Mouse (Mus musculus): ENCODE measurements around the gene Lgr4. TPM values are rescaled to one million over a fixed set of nuclear protein-coding genes. Genes with fewer than 3 reads are reported as not detected.

The Lgr4 gene
- total RNA-seq, 2 experiments from 2014 or later: 17.3 to 18.8 TPM

GRCm38 (mm10) chr2:109995061-109995460 is 77.6 kb downstream of the Lgr4 start:
- intact Hi-C loops (cut with DNase I; ENCODE audit: low total_unique reads): loop anchor here (10.0 kb wide), 1 partner anchor 80 kb away; the partner anchor contains the start of gene Lgr4
- no peak for DNase-seq

- intact Hi-C loops (cut with DNase I; ENCODE audit: low total_unique reads): loop anchor here (10.0 kb wide), 1 partner anchor 82 kb away; the partner anchor contains the start of gene Lgr4
- peak; percentile 28 for DNase-seq
Measured at GRCm38 (mm10) chr2:109996411-109996810, 79.0 kb downstream of the Lgr4 start.

GRCm38 (mm10) chr2:110004668-110005067 is 87.2 kb downstream of the Lgr4 start:
- intact Hi-C loops (cut with DNase I; ENCODE audit: low total_unique reads): no loop called here
- no peak for DNase-seq

DNA sequence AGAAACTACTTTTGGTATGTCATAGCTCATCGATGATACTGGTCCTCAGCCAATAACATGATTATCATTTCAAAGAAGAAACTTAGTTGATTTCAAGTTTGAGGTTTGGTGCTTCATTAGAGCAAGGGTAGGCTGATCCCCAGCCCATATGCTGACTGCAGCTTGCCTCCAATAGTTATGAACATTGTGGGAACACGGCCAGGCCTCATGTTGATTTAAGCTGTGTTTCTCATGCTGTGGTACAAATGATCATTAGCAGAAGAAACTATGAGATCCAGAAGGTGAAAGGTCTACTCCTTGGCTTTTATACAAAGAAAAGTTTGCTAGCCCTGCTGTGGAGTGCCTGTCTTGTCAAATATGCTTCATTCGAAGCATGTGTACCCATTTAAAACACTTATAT is 87.7 kb downstream of the Lgr4 start:
- intact Hi-C loops (cut with DNase I; ENCODE audit: low total_unique reads): no loop called here
- no peak for DNase-seq

GRCm38 (mm10) chr2:110005596-110006239 is 88.3 kb downstream of the Lgr4 start:
- intact Hi-C loops (cut with DNase I; ENCODE audit: low total_unique reads): no loop called here
- DNase-seq: no peak

- DNase-seq: no peak
- intact Hi-C loops (cut with DNase I; ENCODE audit: low total_unique reads): no loop called here
Measured at GRCm38 (mm10) chr2:110007423-110008267, 90.2 kb downstream of the Lgr4 start.

DNA sequence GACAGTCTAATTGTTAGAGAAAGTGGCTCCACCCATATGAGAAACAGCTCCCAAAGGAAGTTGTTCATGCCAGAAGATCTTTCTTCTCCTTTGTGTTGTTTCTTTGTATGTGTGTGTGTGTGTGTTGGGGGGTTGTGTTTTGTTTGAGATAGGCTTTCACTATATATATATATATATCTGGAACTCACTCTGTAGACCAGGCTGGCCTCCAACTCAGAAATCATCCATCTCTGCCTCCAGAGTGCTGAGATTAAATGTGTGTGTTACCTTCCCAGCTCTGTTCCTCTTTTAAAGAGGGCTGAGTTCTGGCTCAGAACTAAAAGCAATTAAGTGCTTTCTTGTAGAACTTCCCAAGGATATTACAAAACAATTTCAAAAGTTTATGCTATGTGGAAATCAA is 92.0 kb downstream of the Lgr4 start:
- no peak for DNase-seq
- intact Hi-C loops (cut with DNase I; ENCODE audit: low total_unique reads): no loop called here

GRCm38 (mm10) chr2:110012184-110012725 is 94.8 kb downstream of the Lgr4 start:
- DNase-seq: no peak
- intact Hi-C loops (cut with DNase I; ENCODE audit: low total_unique reads): no loop called here

GRCm38 (mm10) chr2:110017087-110017486 is 99.6 kb downstream of the Lgr4 start:
- no peak for DNase-seq
- intact Hi-C loops (cut with DNase I; ENCODE audit: low total_unique reads): no loop called here

- peak; percentile 90 for DNase-seq
- intact Hi-C loops (cut with DNase I; ENCODE audit: low total_unique reads): no loop called here
Measured at GRCm38 (mm10) chr2:110017616-110018505, 100.4 kb downstream of the Lgr4 start, which contains the start of gene Ccdc34. Ccdc34 (plus strand) TSS chr2:110017817.

DNA sequence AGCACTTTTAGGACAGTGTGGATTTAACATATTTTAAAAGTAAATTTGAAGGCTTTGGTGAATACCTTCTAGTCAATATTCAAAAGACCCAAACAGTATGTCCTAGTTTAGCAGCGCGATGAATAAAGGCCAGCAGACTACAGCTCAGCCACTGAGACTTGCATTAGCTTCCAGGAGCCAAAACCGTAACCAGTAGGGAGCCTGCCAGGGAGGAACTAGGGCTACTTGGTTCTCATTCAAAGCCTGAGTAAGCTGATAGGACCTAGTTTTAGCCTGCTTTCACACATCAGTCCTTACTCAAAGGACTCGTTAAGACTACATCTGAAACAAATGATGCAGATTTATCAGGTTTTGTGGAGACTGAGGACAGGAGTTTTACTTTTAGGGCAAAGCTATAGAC is 102.2 kb downstream of the Lgr4 start:
- peak; percentile 53 for DNase-seq
- intact Hi-C loops (cut with DNase I; ENCODE audit: low total_unique reads): no loop called here

- intact Hi-C loops (cut with DNase I; ENCODE audit: low total_unique reads): no loop called here
- DNase-seq: no peak
Measured at GRCm38 (mm10) chr2:110020430-110020829, 103.0 kb downstream of the Lgr4 start.

DNA sequence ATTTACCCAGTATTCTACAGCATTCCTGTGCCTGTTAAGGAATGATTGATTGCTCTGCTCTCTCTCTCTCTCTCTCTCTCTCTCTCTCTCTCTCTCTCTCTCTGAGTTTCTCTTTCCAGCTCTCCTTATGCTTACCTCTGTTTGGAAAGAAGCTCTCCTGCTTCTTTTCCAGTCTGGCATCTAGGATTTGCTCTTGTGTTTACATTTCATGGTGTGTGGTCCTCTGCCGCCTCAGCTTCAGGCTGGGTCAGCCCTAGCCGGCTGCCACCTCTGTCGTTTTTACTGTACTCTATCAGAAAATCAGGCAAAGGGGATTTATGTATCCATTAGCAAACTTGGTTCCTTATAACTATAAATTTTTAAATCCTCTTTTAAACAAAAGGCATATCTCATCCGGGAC is 118.8 kb downstream of the Lgr4 start:
- DNase-seq: no peak
- intact Hi-C loops (cut with DNase I; ENCODE audit: low total_unique reads): no loop called here

- intact Hi-C loops (cut with DNase I; ENCODE audit: low total_unique reads): no loop called here
- DNase-seq: no peak
Measured at GRCm38 (mm10) chr2:110036665-110037064, 119.2 kb downstream of the Lgr4 start.

GRCm38 (mm10) chr2:110037221-110037620 is 119.8 kb downstream of the Lgr4 start:
- DNase-seq: no peak
- intact Hi-C loops (cut with DNase I; ENCODE audit: low total_unique reads): no loop called here

- DNase-seq: no peak
Measured at GRCm38 (mm10) chr2:110038341-110038740, 120.9 kb downstream of the Lgr4 start.

DNA sequence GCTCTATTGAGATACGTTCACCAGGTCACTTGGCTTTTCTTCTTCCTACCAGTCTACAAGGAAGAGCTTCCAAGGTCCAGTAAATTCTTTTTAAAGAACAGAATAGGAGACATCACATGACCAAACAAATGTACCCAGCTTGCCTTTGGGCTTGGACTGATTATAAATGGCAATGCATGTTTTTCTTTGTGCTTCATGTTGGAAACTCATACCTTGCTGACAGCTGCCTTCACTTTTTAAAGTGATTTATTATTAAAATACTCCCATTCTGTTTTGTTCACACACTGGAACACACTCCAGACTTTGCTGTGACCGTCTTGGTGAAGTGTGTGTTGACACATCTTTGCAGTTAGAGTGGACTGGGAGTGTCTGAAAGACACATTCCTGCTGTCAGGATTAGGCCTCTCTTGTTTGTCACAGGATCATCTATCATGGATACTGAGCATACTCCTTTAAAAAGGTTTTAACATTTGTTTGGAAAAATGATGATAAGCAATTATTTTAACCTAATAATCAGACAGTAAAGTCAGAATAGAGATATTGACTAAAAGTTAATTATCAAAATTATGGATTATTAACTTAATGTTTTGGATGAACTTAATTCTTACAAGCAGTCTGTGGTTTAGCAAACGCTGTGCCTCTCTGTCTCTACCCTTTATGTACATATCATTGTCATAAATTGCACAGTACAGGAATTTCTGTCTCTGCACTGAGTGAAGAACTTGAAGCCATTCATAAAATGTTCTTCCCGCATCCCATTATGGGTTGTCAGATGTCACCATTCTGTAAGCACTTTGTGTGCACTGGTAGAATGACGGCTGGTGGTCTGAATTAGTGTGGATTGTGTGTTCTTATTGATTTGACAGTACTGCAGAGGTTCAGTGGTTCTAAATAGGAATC is 125.7 kb downstream of the Lgr4 start:
- intact Hi-C loops (cut with DNase I; ENCODE audit: low total_unique reads): no loop called here
- no peak for DNase-seq

More at GRCm38 (mm10) chr2:110038341-110038740, 120.9 kb downstream of the Lgr4 start:
- intact Hi-C loops (cut with DNase I; ENCODE audit: low total_unique reads): no loop called here

DNA sequence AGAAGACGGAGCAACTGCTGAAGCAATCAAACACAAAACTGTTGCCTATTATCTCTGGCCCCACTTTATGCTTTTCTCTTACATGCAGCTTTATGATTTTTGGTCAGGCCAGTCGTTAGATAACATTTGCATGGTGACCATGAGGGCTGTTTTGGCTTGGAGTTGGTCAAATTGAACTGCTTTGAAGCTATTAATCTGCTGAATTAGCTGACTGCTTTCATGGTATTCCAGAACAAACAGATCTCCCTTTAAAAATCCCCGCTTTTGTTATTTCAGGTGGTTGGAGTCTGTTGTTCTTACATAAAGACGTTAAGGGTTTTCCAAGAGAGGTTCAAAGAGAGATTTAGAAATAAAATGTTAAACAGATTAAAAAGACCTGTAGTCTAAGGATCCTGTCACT is 141.0 kb downstream of the Lgr4 start:
- DNase-seq: no peak
- intact Hi-C loops (cut with DNase I; ENCODE audit: low total_unique reads): no loop called here
